Mouse (Mus musculus) cerebellum, adult (tissue): ENCODE data around the gene Spaca4.

Source experiments
- ATAC-seq: cut with Nextera tagmentation; 2 replicates; pipeline ENCODE4 v1.9.2; 2017; ENCODE audit warnings: mild to moderate bottlenecking, moderate library complexity, mixed read lengths; ENCODE audit not compliant: insufficient number of reproducible peaks, low FRiP score, low TSS enrichment

Gene Spaca4

DNA sequence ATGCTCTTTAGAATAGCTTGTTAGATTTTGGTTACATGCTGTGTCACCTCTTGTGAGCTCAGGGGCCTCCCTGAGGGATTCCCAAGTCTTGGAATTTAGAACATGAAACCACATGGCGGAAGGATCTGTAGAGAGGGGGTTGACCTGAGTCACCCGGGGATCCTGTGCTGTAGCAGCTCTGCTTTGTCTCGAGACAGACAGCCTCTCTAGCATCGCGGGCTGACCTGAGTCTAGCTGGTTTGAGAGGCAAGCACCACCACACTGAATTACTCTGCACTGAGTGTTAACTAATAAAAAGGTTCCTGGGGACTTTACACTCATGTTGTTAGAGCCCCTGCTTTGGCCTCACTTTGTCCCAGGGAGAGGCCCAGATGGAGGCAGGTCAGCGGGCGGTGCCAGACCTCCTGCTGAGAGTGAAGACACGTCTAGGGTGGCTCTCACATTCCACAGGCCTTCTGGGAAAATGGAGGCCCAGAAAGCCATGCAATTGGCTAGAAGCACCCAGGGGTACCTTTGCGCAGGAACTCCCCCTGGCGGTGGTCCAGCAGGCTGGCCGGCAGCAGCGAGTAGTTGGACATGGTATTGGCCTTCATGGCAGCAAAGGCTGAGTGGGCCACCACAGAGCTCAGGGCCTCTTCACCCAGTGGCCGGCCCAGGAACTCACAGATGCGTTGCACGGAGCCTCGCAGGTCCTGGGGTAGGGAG lies 5.3 kb upstream of the Spaca4 start:
- ATAC-seq: no peak

- no peak for ATAC-seq
These were observed 2.0 kb upstream of the Spaca4 start for GRCm38 (mm10) chr7:45727625-45728024.

GRCm38 (mm10) chr7:45726419-45726818 lies 806 bp upstream of the Spaca4 start:
- ATAC-seq: no peak

- no peak for ATAC-seq
These were observed 462 bp downstream of the Spaca4 start for GRCm38 (mm10) chr7:45725151-45725550.

GRCm38 (mm10) chr7:45723781-45724180 lies 1.8 kb downstream of the Spaca4 start:
- no peak for ATAC-seq

GRCm38 (mm10) chr7:45723301-45723700 lies 2.3 kb downstream of the Spaca4 start:
- ATAC-seq: no peak

GRCm38 (mm10) chr7:45722348-45722713 lies 3.3 kb downstream of the Spaca4 start:
- no peak for ATAC-seq

DNA sequence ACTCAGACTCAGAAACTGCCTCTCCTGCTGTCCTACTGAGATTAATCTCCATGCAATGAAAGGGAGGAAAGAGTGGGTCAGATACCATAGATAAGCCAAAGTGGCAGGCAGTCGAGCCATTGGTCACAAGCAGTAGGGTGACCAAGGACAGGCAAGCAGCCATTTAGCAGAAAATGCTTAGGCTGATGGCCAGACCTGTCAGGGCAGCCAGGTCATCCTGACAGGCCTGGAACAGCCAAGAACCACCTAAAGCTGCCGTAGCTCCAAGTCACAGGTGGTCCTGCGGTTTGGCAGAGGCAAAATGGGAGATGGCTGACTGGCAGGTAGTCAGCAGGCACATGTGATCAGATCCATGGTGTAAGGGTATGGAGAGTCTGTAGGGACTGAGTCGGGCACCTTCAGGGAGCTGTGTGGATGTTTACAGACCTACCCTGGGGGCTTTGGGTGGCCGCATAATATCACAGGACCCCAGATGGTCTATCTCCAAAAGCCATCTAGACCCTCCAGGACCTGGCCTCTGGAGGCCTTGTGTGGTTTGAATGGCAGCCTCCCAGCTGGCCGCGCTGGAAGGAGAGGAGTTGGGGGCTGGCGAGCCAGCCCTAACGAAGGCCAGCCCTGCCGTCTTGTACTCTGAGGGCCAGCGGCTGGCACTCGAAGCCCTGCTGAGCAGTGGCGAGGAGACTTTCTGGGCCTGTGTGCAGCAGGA lies 3.8 kb downstream of the Spaca4 start:
- no peak for ATAC-seq

- no peak for ATAC-seq
These were observed 4.4 kb downstream of the Spaca4 start for GRCm38 (mm10) chr7:45721234-45721571.

DNA sequence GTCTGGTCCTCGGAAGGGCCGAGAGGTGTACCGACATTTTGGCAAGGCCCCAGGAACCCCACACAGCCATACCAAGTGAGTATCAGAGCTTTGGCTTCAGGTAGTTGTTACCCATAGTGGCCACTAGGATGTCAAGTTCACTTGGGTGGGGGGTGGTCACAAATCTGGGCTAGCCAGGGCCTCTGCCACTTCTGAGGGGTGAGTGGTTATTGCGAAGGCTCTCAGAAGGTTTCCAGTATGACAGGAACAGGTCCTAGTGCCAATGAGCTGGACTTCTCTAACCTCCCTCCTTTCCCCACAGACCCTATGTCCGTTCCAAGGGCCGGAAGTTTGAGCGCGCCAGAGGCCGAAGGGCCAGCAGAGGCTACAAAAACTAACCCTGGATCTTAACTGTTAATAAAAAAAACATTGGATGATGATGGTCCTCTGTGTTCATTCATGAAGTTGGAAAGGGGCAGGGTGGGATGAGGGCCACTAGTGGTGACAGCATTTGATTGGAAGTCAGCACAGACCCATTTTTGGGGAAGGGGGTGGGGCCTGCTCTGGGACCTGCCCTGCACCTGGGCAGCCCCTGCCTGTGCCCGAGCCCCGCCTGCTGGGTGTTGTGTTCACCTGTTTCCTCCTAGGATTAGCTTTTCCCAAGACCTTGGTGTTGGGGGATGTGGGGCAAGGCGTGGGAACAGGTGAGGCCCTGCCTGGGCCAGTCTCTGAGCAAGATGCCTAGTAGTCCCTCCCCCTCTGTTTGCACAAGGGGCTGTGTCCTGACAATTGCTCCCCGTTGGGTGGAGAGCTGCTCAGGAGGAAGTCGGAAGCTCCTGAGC lies 5.0 kb downstream of the Spaca4 start, which contains the start of gene Fam83e:
Fam83e (plus strand) TSS at position 800 of the 821 bp plus-strand sequence.
- no peak for ATAC-seq

DNA sequence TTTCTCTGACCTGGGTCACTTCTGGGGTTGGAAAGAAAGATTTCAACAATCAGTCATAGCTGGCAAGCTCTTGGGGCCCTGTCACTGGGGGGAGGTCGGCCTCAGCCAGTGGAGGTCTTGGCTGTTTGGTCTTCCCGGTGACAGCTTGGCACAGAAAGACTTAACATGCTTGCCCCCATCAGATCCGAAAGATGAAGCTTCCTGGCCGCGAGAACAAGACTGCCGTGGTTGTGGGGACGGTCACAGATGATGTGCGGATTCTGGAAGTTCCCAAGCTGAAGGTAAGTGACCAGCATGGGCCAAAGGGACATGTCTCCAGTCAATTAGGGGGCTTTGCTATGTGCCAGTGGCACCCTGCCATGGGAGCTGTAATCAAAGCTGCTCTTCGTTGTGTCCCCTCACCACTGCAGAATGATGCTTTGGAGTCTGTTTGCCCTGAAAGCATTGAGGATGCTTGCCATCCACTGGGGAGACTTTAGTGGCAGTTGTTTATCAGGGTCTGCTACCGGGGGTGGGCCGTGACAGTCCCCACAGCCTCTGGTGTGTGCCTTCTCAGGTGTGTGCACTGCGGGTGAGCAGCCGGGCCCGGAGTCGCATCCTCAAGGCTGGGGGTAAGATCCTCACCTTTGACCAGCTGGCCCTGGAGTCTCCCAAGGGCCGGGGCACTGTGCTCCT lies 5.7 kb downstream of the Spaca4 start:
- no peak for ATAC-seq

DNA sequence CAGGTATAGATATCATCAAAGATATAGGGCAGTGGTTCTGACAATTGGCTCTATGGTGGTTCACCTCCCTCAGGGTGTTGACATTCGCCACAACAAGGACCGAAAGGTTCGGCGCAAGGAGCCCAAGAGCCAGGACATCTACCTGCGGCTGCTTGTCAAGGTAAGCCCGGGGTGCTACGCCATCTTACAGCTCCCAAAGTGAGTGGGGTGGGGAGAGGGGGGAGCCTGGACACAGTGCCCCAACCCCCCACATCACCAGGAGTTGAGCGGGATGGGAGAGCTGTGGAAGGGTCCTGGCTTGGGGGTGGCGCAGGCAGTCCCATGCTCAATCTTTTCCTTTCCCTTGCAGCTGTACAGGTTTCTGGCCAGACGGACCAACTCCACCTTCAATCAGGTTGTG lies 6.4 kb downstream of the Spaca4 start:
- no peak for ATAC-seq

DNA sequence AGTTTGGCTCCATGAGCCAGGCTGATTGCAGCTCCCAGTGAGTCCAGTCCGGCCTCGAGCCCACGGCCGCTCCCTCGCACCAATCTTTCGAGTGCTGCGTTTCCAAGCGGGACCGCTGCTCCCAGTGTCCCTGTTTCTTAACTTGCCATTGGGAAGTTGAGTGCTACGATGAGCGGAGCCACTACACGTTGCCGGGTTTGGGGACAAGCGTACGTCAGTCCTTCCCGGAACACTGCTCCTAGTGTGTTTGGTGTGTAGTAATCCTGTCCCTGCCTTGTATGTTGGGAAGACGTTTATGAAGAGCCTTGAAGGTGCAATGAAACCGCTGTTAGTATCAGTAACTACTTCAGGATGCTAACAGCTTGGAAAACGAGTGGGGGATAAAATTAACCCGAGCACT lies 7.3 kb downstream of the Spaca4 start:
- ATAC-seq: no peak

GRCm38 (mm10) chr7:45717918-45718297 lies 7.7 kb downstream of the Spaca4 start, which contains the start of gene Sphk2:
Sphk2 (minus strand) TSS chr7:45718002.
- ATAC-seq: peak; percentile 50; the same call in 1 of the 2 replicates

GRCm38 (mm10) chr7:45716952-45717917 lies 8.4 kb downstream of the Spaca4 start:
- no peak for ATAC-seq

DNA sequence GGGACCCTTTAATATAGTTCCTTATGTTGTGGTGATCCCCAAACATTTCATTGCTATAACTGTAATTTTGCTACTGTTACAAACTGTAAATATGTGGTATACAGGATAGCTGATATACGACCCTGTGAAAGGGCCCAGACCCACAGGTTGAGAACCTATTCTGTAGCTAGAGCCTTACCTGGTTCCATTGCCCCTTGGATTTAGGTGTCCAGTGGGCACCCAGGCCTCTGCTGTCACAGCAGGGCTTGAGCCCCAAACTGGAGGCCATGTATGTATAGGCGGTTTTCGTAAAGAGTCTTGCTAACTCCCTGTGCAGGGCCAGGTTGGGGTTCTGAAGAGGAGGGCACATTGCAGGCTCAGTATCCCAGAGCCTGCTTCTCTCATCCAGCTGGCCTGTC lies 9.2 kb downstream of the Spaca4 start:
- ATAC-seq: no peak

DNA sequence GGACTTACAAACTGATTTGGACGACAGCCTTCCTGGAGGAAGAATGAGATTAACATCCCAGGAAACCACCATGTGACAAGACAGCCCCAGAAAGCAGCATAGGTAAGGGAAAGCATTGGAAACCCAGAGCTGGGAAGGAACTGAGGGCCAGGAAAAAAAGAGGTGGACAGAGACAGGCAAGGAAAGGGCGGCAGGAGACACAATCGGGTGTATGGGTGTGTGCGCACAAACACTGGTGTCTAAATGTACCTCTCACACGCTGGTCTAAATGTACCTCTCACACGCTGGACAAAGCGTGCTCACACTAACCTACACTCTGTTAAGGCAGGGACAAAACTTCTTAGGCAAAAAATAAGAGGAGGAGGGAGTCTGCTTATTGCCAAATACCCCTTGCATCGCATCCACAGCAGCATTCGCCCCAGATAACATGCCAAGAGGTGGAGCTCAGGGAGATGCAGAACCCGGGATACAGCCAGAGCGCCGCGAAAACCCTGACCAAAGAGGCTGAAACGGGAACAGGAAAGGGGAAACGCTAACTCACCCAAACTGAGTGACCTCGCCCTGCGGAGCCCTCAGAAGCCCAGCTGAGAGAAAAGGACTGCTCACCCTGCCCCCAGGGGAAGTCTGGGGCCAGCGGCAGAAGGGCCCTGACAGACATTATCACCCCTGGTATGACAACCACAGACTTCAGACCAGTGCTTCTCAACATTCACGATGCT lies 9.7 kb downstream of the Spaca4 start:
- no peak for ATAC-seq

GRCm38 (mm10) chr7:45715090-45715708 lies 10.4 kb downstream of the Spaca4 start, which contains the start of gene Rpl18:
Rpl18 (plus strand) TSS chr7:45715457.
- peak; percentile 78 for ATAC-seq
